In the genomic region with DNA sequence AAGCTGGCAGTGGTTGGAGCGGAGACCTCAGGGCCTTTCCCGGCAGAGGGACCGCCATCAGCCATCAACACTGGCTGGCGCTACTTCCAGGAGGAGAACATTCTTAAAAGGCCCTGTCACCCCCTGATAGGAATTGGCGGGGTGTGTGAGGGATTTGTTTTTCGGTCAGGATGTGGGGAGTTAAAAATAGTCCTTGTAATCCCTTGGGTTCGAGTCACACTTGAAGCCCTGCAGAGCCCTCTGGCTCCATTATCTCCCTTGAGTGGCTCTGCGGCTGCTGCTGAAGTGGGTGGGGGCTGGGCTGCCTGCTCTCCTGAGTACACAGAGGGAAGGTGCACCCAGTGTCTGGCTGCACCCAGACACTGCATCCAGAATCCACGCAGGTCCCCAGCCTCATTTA, we compare ENCODE assay signal across 10 mouse cellular contexts. TPM values are rescaled to one million over a fixed set of nuclear protein-coding genes. Genes with fewer than 3 reads are reported as not detected.
A peak's percentile ranks its signal among the peaks of the same experiment; 100 is the strongest.
DNase-seq lines count a peak whose midpoint lies in the region; ATAC-seq and TF ChIP-seq lines count a peak whose summit lies in the region.
"Had no signal": no experiment of that assay in that cellular context is flagged by ENCODE, and none has a peak within 500 bp of the region (broad histone marks: within the 10 kb centered on the region; RNA-seq: fewer than 3 reads in every experiment).

No protein-coding gene starts in this region.

- peak overlapping the region; percentile 45 for H3K27ac ChIP-seq in hindbrain, embryonic 10.5 days
- H3K27ac ChIP-seq in hindbrain, embryonic 12.5 days = no peak overlapping the region
- peak overlapping the region; percentile 90 for H3K27ac ChIP-seq in heart, embryonic 16.5 days (ENCODE audit: low read length)

- no peak for DNase-seq in hindbrain, embryonic 10.5 days (ENCODE audit: low spot score)
- DNase-seq in Patski (ENCODE audit: low read depth, low spot score) = peak; percentile 75
- peak; percentile 61 for DNase-seq in lung, postnatal 10 days
- no peak for DNase-seq in cerebellum, postnatal 4 days (ENCODE audit: low spot score in 2 of 2)
- DNase-seq in thymus, adult 18-20 months = no peak
- no peak for DNase-seq in frontal cortex, postnatal 36 days (ENCODE audit: low spot score in 2 of 2)
- DNase-seq: adrenal gland, postnatal 25 days; left cerebral cortex, postnatal 4 days had no signal

- no peak for ATAC-seq in hindbrain, embryonic 12.5 days (ENCODE audit: low FRiP score)
- peak; percentile 52 for ATAC-seq in Patski
- ATAC-seq in heart, embryonic 16.5 days (replicated peaks; ENCODE audit: extremely low read depth, insufficient read depth, low FRiP score) = peak; percentile 80

- in situ Hi-C loops in Patski (cut with MboI; ENCODE audit: low pct_unique_long_range_greater_than_20kb) = no loop called here

- no peak overlapping the region for H3K4me2 ChIP-seq in hindbrain, embryonic 12.5 days (replicated peaks)
- H3K4me2 ChIP-seq in heart, embryonic 16.5 days (ENCODE audit: low read depth, low read length) = peak overlapping the region; percentile 45

- 40% methylated on average over 9 of the region's 9 CpGs for WGBS in hindbrain, embryonic 10.5 days
- 38% methylated on average over 9 of the region's 9 CpGs for WGBS in hindbrain, embryonic 12.5 days
- 17% methylated on average over 9 of the region's 9 CpGs for WGBS in heart, embryonic 16.5 days

- H3K9me3 ChIP-seq in hindbrain, embryonic 10.5 days = no peaks in the 10 kb centered on the region
- no peaks in the 10 kb centered on the region for H3K9me3 ChIP-seq in hindbrain, embryonic 12.5 days (replicated peaks)
- no peaks in the 10 kb centered on the region for H3K9me3 ChIP-seq in heart, embryonic 16.5 days (replicated peaks; ENCODE audit: control insufficient read depth, low read length)

- TF ChIP-seq CTCF in Patski (IDR thresholded peaks at IDR 0.05) = no peak

- no peaks in the 10 kb centered on the region for H3K36me3 ChIP-seq in hindbrain, embryonic 10.5 days
- H3K36me3 ChIP-seq in hindbrain, embryonic 12.5 days = no peaks in the 10 kb centered on the region
- H3K36me3 ChIP-seq in heart, embryonic 16.5 days (ENCODE audit: control insufficient read depth, insufficient read depth) = no peaks in the 10 kb centered on the region

- H3K4me3 ChIP-seq in hindbrain, embryonic 10.5 days = no peak overlapping the region
- H3K4me3 ChIP-seq in hindbrain, embryonic 12.5 days = no peak overlapping the region
- H3K4me3 ChIP-seq in heart, embryonic 16.5 days (ENCODE audit: low read length) = no peak overlapping the region

- H3K4me1 ChIP-seq in hindbrain, embryonic 10.5 days (replicated peaks) = peaks cover 76% of the 10 kb centered on the region
- H3K4me1 ChIP-seq in hindbrain, embryonic 12.5 days = peaks cover 29% of the 10 kb centered on the region
- peaks cover 79% of the 10 kb centered on the region for H3K4me1 ChIP-seq in heart, embryonic 16.5 days (ENCODE audit: control insufficient read depth, insufficient read depth, low read length)

- POLR2A ChIA-PET in Patski (lab: Charles Lee) = no interaction called here

- H3K9ac ChIP-seq in hindbrain, embryonic 12.5 days = no peak overlapping the region
- peak overlapping the region; percentile 64 for H3K9ac ChIP-seq in heart, embryonic 16.5 days (ENCODE audit: low read length)

- peaks cover 74% of the 10 kb centered on the region for H3K27me3 ChIP-seq in hindbrain, embryonic 10.5 days (ENCODE audit: insufficient read depth, poor library complexity, severe bottlenecking)
- peaks cover 39% of the 10 kb centered on the region for H3K27me3 ChIP-seq in hindbrain, embryonic 12.5 days
- H3K27me3 ChIP-seq in Patski = no peaks in the 10 kb centered on the region
- H3K27me3 ChIP-seq in heart, embryonic 16.5 days (ENCODE audit: control insufficient read depth, insufficient read depth, low read length) = peaks cover 3% of the 10 kb centered on the region

- CTCF ChIA-PET in Patski (lab: Charles Lee) = no interaction called here

RNA-seq across cellular contexts. Expression of gene Dab2ip, which starts 30.3 kb away (rescaled TPM):
- 26.9 and 28.8 TPM in 2 replicates for polyA plus RNA-seq in hindbrain, embryonic 10.5 days (2016; fragmentation: Nextera tagmentation; extraction: Ambion mirVana)
- polyA plus RNA-seq in hindbrain, embryonic 12.5 days (2016; fragmentation: Nextera tagmentation; extraction: Ambion mirVana) = 64.8 and 68.1 TPM in 2 replicates
- 46.4 TPM for polyA plus RNA-seq in Patski (2021)
- 27.1 and 32.9 TPM in 2 replicates for polyA plus RNA-seq in heart, embryonic 16.5 days (2015; fragmentation: Nextera tagmentation; extraction: Ambion mirVana)

Comparison
In these comparisons a context has a peak if more than half of its experiments do, and no peak if none do; other contexts are left out.
1. DNase-seq: peak in Patski (single experiment) and lung, postnatal 10 days (single experiment); none in hindbrain, embryonic 10.5 days (single experiment), cerebellum, postnatal 4 days (0 of 2), thymus, adult 18-20 months (0 of 2) and frontal cortex, postnatal 36 days (0 of 2).